Mouse (Mus musculus): ENCODE data around the gene Tox2.

GRCm38 (mm10) chr2:163195106-163195833 lies 7.7 kb upstream of the Tox2 start:
- TF ChIP-seq CTCF (IDR thresholded peaks at IDR 0.05; ENCODE audit: extremely low read depth, insufficient read depth, insufficient read length, insufficient replicate concordance) (no peak), POLR2A (IDR thresholded peaks at IDR 0.05; ENCODE audit: low read depth, low read length) (no peak)
